Mouse (Mus musculus) MEL (cell line): ENCODE results near the gene Esr1. TPM values are rescaled to one million over a fixed set of nuclear protein-coding genes. Genes with fewer than 3 reads are reported as not detected.

ENCODE experiments used
- DNase-seq: peaks from one replicate; pipeline ENCODE4 v3.0.0; 2011; ENCODE audit warnings: low read depth, low spot score
- H3K27ac ChIP-seq: 2 replicates; pipeline ENCODE4 v1.5.1; 2012; ENCODE audit warnings: low read depth, mild to moderate bottlenecking, control low read depth, low read length, moderate library complexity; ENCODE audit not compliant: control insufficient read depth
- H3K27me3 ChIP-seq, 2 experiments: fragments of 150-350 bp in 1 of 2; sonication (generic) in 1 of 2; 2 replicates each; pipeline ENCODE4 v1.6.1; 2012; ENCODE audit warnings: low read length in 2 of 2, mild to moderate bottlenecking in 2 of 2, improper control_type of control experiment in 1 of 2, moderate library complexity in 1 of 2; ENCODE audit not compliant: insufficient read depth in 2 of 2, control insufficient read depth in 1 of 2
- H3K36me3 ChIP-seq, 2 experiments: 2 replicates each; pipeline ENCODE4 v1.6.1; 2012 to 2014; ENCODE audit warnings: low read length in 2 of 2, improper control_type of control experiment in 1 of 2, inconsistent platforms in 1 of 2, mild to moderate bottlenecking in 1 of 2; ENCODE audit not compliant: insufficient read depth in 2 of 2, control insufficient read depth in 1 of 2
- H3K4me1 ChIP-seq, 2 experiments: fragments of 150-350 bp in 1 of 2; sonication (generic) in 1 of 2; 2 replicates each; pipeline ENCODE4 v1.6.1; 2012; ENCODE audit warnings: low read length in 2 of 2, improper control_type of control experiment in 1 of 2, mild to moderate bottlenecking in 1 of 2; ENCODE audit not compliant: insufficient read depth in 2 of 2, control insufficient read depth in 1 of 2
- H3K4me3 ChIP-seq, 2 experiments: fragments of 150-350 bp in 1 of 2; sonication (generic) in 1 of 2; 2 replicates each; pipeline ENCODE4 v1.5.1; 2012; ENCODE audit warnings: low read depth in 2 of 2, low read length in 2 of 2, mild to moderate bottlenecking in 2 of 2, moderate library complexity in 2 of 2, control low read depth in 1 of 2, improper control_type of control experiment in 1 of 2; ENCODE audit not compliant: control insufficient read depth in 1 of 2, insufficient read depth in 1 of 2
- H3K79me2 ChIP-seq: 2 replicates; pipeline ENCODE4 v1.6.1; 2012; ENCODE audit warnings: mild to moderate bottlenecking, low read length, moderate library complexity; ENCODE audit not compliant: control insufficient read depth, poor library complexity, insufficient read depth
- H3K9ac ChIP-seq: 2 replicates; pipeline ENCODE4 v1.6.1; 2012; ENCODE audit warnings: low read depth, mild to moderate bottlenecking, control low read depth, low read length, moderate library complexity; ENCODE audit not compliant: control insufficient read depth, poor library complexity, severe bottlenecking
- H3K9me3 ChIP-seq: fragments of 150-350 bp; sonication (generic); replicated peaks from 2 replicates; pipeline ENCODE4 v1.6.1; 2012; ENCODE audit warnings: mild to moderate bottlenecking, low read length, improper control_type of control experiment, moderate library complexity; ENCODE audit not compliant: insufficient read depth
- BHLHE40 ChIP-seq: IDR thresholded peaks from 2 replicates; pipeline ENCODE4 v1.6.1; 2012; ENCODE audit warnings: low read depth, mild to moderate bottlenecking, inconsistent platforms, low read length, improper control_type of control experiment, borderline replicate concordance
- CHD1 ChIP-seq: IDR thresholded peaks from 2 replicates; pipeline ENCODE4 v1.6.1; 2012; ENCODE audit warnings: low read depth, mild to moderate bottlenecking, inconsistent platforms, low read length, improper control_type of control experiment
- CHD2 ChIP-seq: IDR thresholded peaks from 2 replicates; pipeline ENCODE4 v1.6.1; 2011; ENCODE audit warnings: low read length, improper control_type of control experiment
- CTCF ChIP-seq, 3 experiments: IDR thresholded peaks in 2 of 3; conservative IDR thresholded peaks in 1 of 3; 2 replicates each; pipeline ENCODE4 v1.5.1; 2011 to 2012; ENCODE audit warnings: low read length in 3 of 3, low read depth in 2 of 3, mild to moderate bottlenecking in 2 of 3, improper control_type of control experiment in 1 of 3, inconsistent platforms in 1 of 3, mixed read lengths in 1 of 3, moderate library complexity in 1 of 3; ENCODE audit not compliant: control insufficient read depth in 1 of 3, insufficient read depth in 1 of 3, poor library complexity in 1 of 3, severe bottlenecking in 1 of 3
- E2F4 ChIP-seq: IDR thresholded peaks from 2 replicates; pipeline ENCODE4 v1.6.1; 2011; ENCODE audit warnings: low read depth, low read length, improper control_type of control experiment, borderline replicate concordance
- EP300 ChIP-seq, 2 experiments: IDR thresholded peaks; 2 replicates each; pipeline ENCODE4 v1.6.1; 2011; ENCODE audit warnings: improper control_type of control experiment in 2 of 2, low read length in 2 of 2, low read depth in 1 of 2, mild to moderate bottlenecking in 1 of 2
- ETS1 ChIP-seq: IDR thresholded peaks from 2 replicates; pipeline ENCODE4 v1.6.1; 2012; ENCODE audit warnings: low read depth, mild to moderate bottlenecking, inconsistent platforms, low read length, improper control_type of control experiment, moderate library complexity
- GABPA ChIP-seq: IDR thresholded peaks from 2 replicates; pipeline ENCODE4 v1.6.1; 2012; ENCODE audit warnings: low read depth, mild to moderate bottlenecking, inconsistent platforms, low read length, improper control_type of control experiment, moderate library complexity
- GATA1 ChIP-seq: IDR thresholded peaks from 2 replicates; pipeline ENCODE4 v1.6.1; 2011; ENCODE audit warnings: low read depth, low read length, improper control_type of control experiment
- KAT2A ChIP-seq: conservative IDR thresholded peaks from 2 replicates; pipeline ENCODE4 v1.6.1; 2012; ENCODE audit warnings: low read depth, low read length, improper control_type of control experiment, inconsistent platforms
- MAZ ChIP-seq: IDR thresholded peaks from 2 replicates; pipeline ENCODE4 v1.6.1; 2012; ENCODE audit warnings: low read depth, mild to moderate bottlenecking, inconsistent platforms, low read length, improper control_type of control experiment
- MEF2A ChIP-seq: IDR thresholded peaks from 2 replicates; pipeline ENCODE4 v1.6.1; 2014; ENCODE audit warnings: low read depth, mild to moderate bottlenecking, inconsistent platforms, low read length, improper control_type of control experiment; ENCODE audit not compliant: poor library complexity, insufficient replicate concordance, severe bottlenecking; ENCODE audit errors: extremely low read depth
- MYB ChIP-seq: IDR thresholded peaks from 2 replicates; pipeline ENCODE4 v1.6.1; 2011; ENCODE audit warnings: mild to moderate bottlenecking, low read depth, low read length, improper control_type of control experiment
- MYC ChIP-seq: IDR thresholded peaks from 2 replicates; pipeline ENCODE4 v1.6.1; 2011; ENCODE audit warnings: low read depth, mild to moderate bottlenecking, low read length, improper control_type of control experiment, moderate library complexity
- NRF1 ChIP-seq: IDR thresholded peaks from 2 replicates; pipeline ENCODE4 v1.6.1; 2014; ENCODE audit warnings: low read depth, mild to moderate bottlenecking, inconsistent platforms, low read length, improper control_type of control experiment, moderate library complexity; ENCODE audit not compliant: poor library complexity, insufficient read depth, severe bottlenecking
- POLR2A ChIP-seq, 2 experiments: IDR thresholded peaks; 2 replicates each; pipeline ENCODE4 v1.6.1; 2011 to 2012; ENCODE audit warnings: low read length in 2 of 2, mild to moderate bottlenecking in 2 of 2, control low read depth in 1 of 2, improper control_type of control experiment in 1 of 2, low read depth in 1 of 2, moderate library complexity in 1 of 2; ENCODE audit not compliant: control insufficient read depth in 1 of 2, insufficient read depth in 1 of 2, poor library complexity in 1 of 2
- POLR2AphosphoS5 ChIP-seq: IDR thresholded peaks from 2 replicates; pipeline ENCODE4 v1.6.1; 2012; ENCODE audit warnings: low read depth, borderline replicate concordance, mild to moderate bottlenecking, inconsistent platforms, low read length, moderate library complexity, mixed read lengths
- RAD21 ChIP-seq: IDR thresholded peaks from 2 replicates; pipeline ENCODE4 v1.6.1; 2011; ENCODE audit warnings: mild to moderate bottlenecking, low read depth, low read length, improper control_type of control experiment
- RCOR1 ChIP-seq: IDR thresholded peaks from 2 replicates; pipeline ENCODE4 v1.6.1; 2012; ENCODE audit warnings: low read depth, mild to moderate bottlenecking, inconsistent platforms, low read length, improper control_type of control experiment
- SIN3A ChIP-seq: IDR thresholded peaks from 2 replicates; pipeline ENCODE4 v1.6.1; 2012; ENCODE audit warnings: low read length, improper control_type of control experiment, inconsistent platforms
- SMC3 ChIP-seq: IDR thresholded peaks from 2 replicates; pipeline ENCODE4 v1.6.1; 2011; ENCODE audit warnings: low read depth, low read length, improper control_type of control experiment
- TAL1 ChIP-seq: IDR thresholded peaks from 2 replicates; pipeline ENCODE4 v1.6.1; 2012; ENCODE audit warnings: mild to moderate bottlenecking, inconsistent platforms, low read length, moderate library complexity, mixed read lengths
- TCF12 ChIP-seq: IDR thresholded peaks from 2 replicates; pipeline ENCODE4 v1.6.1; 2014; ENCODE audit warnings: low read depth, mild to moderate bottlenecking, inconsistent platforms, low read length, improper control_type of control experiment, moderate library complexity
- UBTF ChIP-seq: IDR thresholded peaks from 2 replicates; pipeline ENCODE4 v1.6.1; 2012; ENCODE audit warnings: low read depth, mild to moderate bottlenecking, inconsistent platforms, low read length, improper control_type of control experiment, moderate library complexity, borderline replicate concordance; ENCODE audit not compliant: insufficient read depth
- USF2 ChIP-seq, 2 experiments: IDR thresholded peaks; 2 replicates each; pipeline ENCODE4 v1.6.1; 2011 to 2012; ENCODE audit warnings: improper control_type of control experiment in 2 of 2, low read length in 2 of 2, borderline replicate concordance in 1 of 2, inconsistent platforms in 1 of 2, low read depth in 1 of 2, mild to moderate bottlenecking in 1 of 2; ENCODE audit not compliant: insufficient read depth in 1 of 2
- ZC3H11A ChIP-seq: IDR thresholded peaks from 2 replicates; pipeline ENCODE4 v1.6.1; 2012; ENCODE audit warnings: low read depth, mild to moderate bottlenecking, inconsistent platforms, low read length, improper control_type of control experiment
- ZKSCAN1 ChIP-seq: IDR thresholded peaks from 2 replicates; pipeline ENCODE4 v1.6.1; 2012; ENCODE audit warnings: low read depth, mild to moderate bottlenecking, inconsistent platforms, low read length, improper control_type of control experiment, moderate library complexity
- ZNF384 ChIP-seq: IDR thresholded peaks from 2 replicates; pipeline ENCODE4 v1.6.1; 2012; ENCODE audit warnings: low read depth, mild to moderate bottlenecking, inconsistent platforms, low read length, improper control_type of control experiment
- polyA plus RNA-seq, 2 experiments: library from polyadenylated mRNA; stranded (reverse) in 1 of 2; unstranded in 1 of 2; fragments of >175 nt in 1 of 2; fragments of >200 nt in 1 of 2; gene quantifications; 2 replicates each; pipeline versions ENCODE4 v1.2.1 to v1.2.4; 2012; ENCODE audit warnings: low replicate concordance in 2 of 2, low read depth in 1 of 2; ENCODE audit not compliant: insufficient read length in 2 of 2, insufficient read depth in 1 of 2, missing spikeins in 1 of 2
- total RNA-seq: library from RNA; depleted of rRNA; stranded (reverse); fragments of 300-350 nt; gene quantifications from 2 replicates; pipeline ENCODE4 v1.2.3, GENCODE M21; 2012

Esr1 gene
- total and polyA plus RNA-seq, 3 experiments = 0.65 to 0.69 TPM; not detected in 1

- no peak overlapping the region for H3K9ac ChIP-seq
- H3K4me3 ChIP-seq = no peak overlapping the region
- H3K79me2 ChIP-seq = no peaks in the 10 kb centered on the region
- peaks cover 0 to 36% of the 10 kb centered on the region in 2 experiments; a peak in 2 of 4 replicates for H3K36me3 ChIP-seq
- H3K4me1 ChIP-seq = peaks cover 20 to 39% of the 10 kb centered on the region in 2 experiments
- TF ChIP-seq KAT2A (no peak), SMC3 (no peak), ETS1 (peak; percentile 60; the same call in 1 of the 2 replicates), ZKSCAN1 (no peak), USF2 (IDR thresholded peaks at IDR 0.05; ENCODE audit: borderline replicate concordance in 1 of 2, insufficient read depth in 1 of 2, low read depth in 1 of 2, low read length in 2 of 2) (no peak), CHD1 (no peak), CTCF (IDR thresholded peaks at IDR 0.05 in 2 of 3, conservative IDR thresholded peaks at IDR 0.05 in 1 of 3; ENCODE audit: control insufficient read depth in 1 of 3, insufficient read depth in 1 of 3, low read depth in 2 of 3, low read length in 3 of 3, poor library complexity in 1 of 3, severe bottlenecking in 1 of 3) (no peak), RAD21 (no peak), CHD2 (no peak), GATA1 (peak; percentile 89), TCF12 (peak; percentile 76), EP300 (IDR thresholded peaks at IDR 0.05; ENCODE audit: low read depth in 1 of 2, low read length in 2 of 2) (peak; percentile 79 to 84), ZNF384 (peak; percentile 86), UBTF (no peak), POLR2A (IDR thresholded peaks at IDR 0.05; ENCODE audit: control insufficient read depth in 1 of 2, insufficient read depth in 1 of 2, low read depth in 1 of 2, low read length in 2 of 2, poor library complexity in 1 of 2) (no peak), RCOR1 (peak; percentile 90), MYC (no peak), MAZ (no peak), POLR2AphosphoS5 (no peak)
- TF ChIP-seq, all 39 proteins: peak for 6
- Histone ChIP-seq H3K9me3 (no peaks in the 10 kb centered on the region), H3K27me3 (no peaks in the 10 kb centered on the region), H3K27ac (no peak overlapping the region)
- DNase-seq = peak; percentile 12
Observed at GRCm38 (mm10) chr10:4776007-4776713, 164.8 kb downstream of the Esr1 start.

- no peak overlapping the region for H3K4me3 ChIP-seq
- no peaks in the 10 kb centered on the region for H3K79me2 ChIP-seq
- no peak overlapping the region for H3K27ac ChIP-seq
- no peak overlapping the region for H3K9ac ChIP-seq
- no peak for DNase-seq
- peaks cover 26 to 43% of the 10 kb centered on the region in 2 experiments for H3K4me1 ChIP-seq
- H3K9me3 ChIP-seq = no peaks in the 10 kb centered on the region
- H3K36me3 ChIP-seq = peaks cover 0 to 41% of the 10 kb centered on the region in 2 experiments; a peak in 2 of 4 replicates
- H3K27me3 ChIP-seq = no peaks in the 10 kb centered on the region
- TF ChIP-seq E2F4 = no peak
- no peak for TF ChIP-seq GABPA
- no peak for TF ChIP-seq ZC3H11A
- TF ChIP-seq ZKSCAN1 = no peak
- TF ChIP-seq NRF1 = no peak
- no peak for TF ChIP-seq BHLHE40
- no peak for TF ChIP-seq MEF2A
- no peak for TF ChIP-seq TCF12
- TF ChIP-seq POLR2AphosphoS5 = no peak
- TF ChIP-seq SIN3A = no peak
- no peak for TF ChIP-seq CTCF (IDR thresholded peaks at IDR 0.05 in 2 of 3, conservative IDR thresholded peaks at IDR 0.05 in 1 of 3; ENCODE audit: control insufficient read depth in 1 of 3, insufficient read depth in 1 of 3, low read depth in 2 of 3, low read length in 3 of 3, poor library complexity in 1 of 3, severe bottlenecking in 1 of 3)
- TF ChIP-seq RAD21 = no peak
- TF ChIP-seq CHD1 = no peak
- TF ChIP-seq MYC = no peak
- TF ChIP-seq ETS1 = no peak
- TF ChIP-seq MYB = no peak
- TF ChIP-seq CHD2 = no peak
- TF ChIP-seq MAZ = no peak
- no peak for TF ChIP-seq TAL1
Observed at GRCm38 (mm10) chr10:4776714-4777090, 165.3 kb downstream of the Esr1 start.
